Comparison of ENCODE assay signal across 28 mouse cellular contexts in genomic region chr13:115856632-115857031, GRCm38 (mm10).
"Had no signal": no experiment of that assay in that cellular context is flagged by ENCODE, and none has a peak within 500 bp of the region (broad histone marks: within the 10 kb centered on the region; RNA-seq: fewer than 3 reads in every experiment).

No protein-coding gene starts in this region.

- ATAC-seq: forebrain, embryonic 13.5 days; forebrain, embryonic 14.5 days; forebrain, embryonic 15.5 days; forebrain, embryonic 16.5 days; forebrain, postnatal 0 days had no signal

- H3K4me2 ChIP-seq: embryonic facial prominence, embryonic 12.5 days; embryonic facial prominence, embryonic 13.5 days; embryonic facial prominence, embryonic 15.5 days; forebrain, embryonic 12.5 days; forebrain, embryonic 13.5 days; forebrain, embryonic 15.5 days had no signal

- H3K9ac ChIP-seq: embryonic facial prominence, embryonic 12.5 days; embryonic facial prominence, embryonic 13.5 days; embryonic facial prominence, embryonic 15.5 days; forebrain, embryonic 12.5 days; forebrain, embryonic 13.5 days; forebrain, embryonic 15.5 days; forebrain, postnatal 0 days had no signal

- H3K9me3 ChIP-seq: embryonic facial prominence, embryonic 10.5 days; embryonic facial prominence, embryonic 12.5 days; embryonic facial prominence, embryonic 13.5 days; embryonic facial prominence, embryonic 15.5 days; forebrain, embryonic 10.5 days; forebrain, embryonic 12.5 days; forebrain, embryonic 13.5 days; forebrain, embryonic 15.5 days had no signal

- DNase-seq: cerebellum, adult 2 months; cerebellum, adult 8-10 months; cerebellum, adult 9-10 months; cerebellum, adult 9-11 months; cerebellum, postnatal 10 days; cerebellum, postnatal 14 days; cerebellum, postnatal 25 days; cerebellum, postnatal 36 days; embryo, embryonic 11 days; forebrain, postnatal 0 days; gastrocnemius, adult 2 months; gastrocnemius, postnatal 10 days; gastrocnemius, postnatal 14 days; gastrocnemius, postnatal 25 days; gastrocnemius, postnatal 36 days; heart, adult 11 months; heart, adult 18-20 months had no signal

- H3K4me1 ChIP-seq: embryonic facial prominence, embryonic 12.5 days; embryonic facial prominence, embryonic 13.5 days; embryonic facial prominence, embryonic 15.5 days; forebrain, embryonic 10.5 days; forebrain, embryonic 12.5 days; forebrain, embryonic 13.5 days; forebrain, embryonic 15.5 days had no signal

- H3K27ac ChIP-seq: embryonic facial prominence, embryonic 10.5 days; embryonic facial prominence, embryonic 12.5 days; embryonic facial prominence, embryonic 13.5 days; embryonic facial prominence, embryonic 15.5 days; forebrain, embryonic 10.5 days; forebrain, embryonic 12.5 days; forebrain, embryonic 13.5 days; forebrain, embryonic 15.5 days; gastrocnemius, adult 2 months had no signal

- H3K27me3 ChIP-seq: embryonic facial prominence, embryonic 12.5 days; embryonic facial prominence, embryonic 13.5 days; embryonic facial prominence, embryonic 15.5 days; forebrain, embryonic 12.5 days; forebrain, embryonic 13.5 days; forebrain, embryonic 15.5 days had no signal

- H3K4me3 ChIP-seq: embryonic facial prominence, embryonic 10.5 days; embryonic facial prominence, embryonic 12.5 days; embryonic facial prominence, embryonic 13.5 days; embryonic facial prominence, embryonic 15.5 days; erythroblast, embryonic 14.5 days; forebrain, embryonic 10.5 days; forebrain, embryonic 12.5 days; forebrain, embryonic 13.5 days; forebrain, embryonic 15.5 days; gastrocnemius, adult 2 months had no signal

- H3K36me3 ChIP-seq: embryonic facial prominence, embryonic 10.5 days; embryonic facial prominence, embryonic 12.5 days; embryonic facial prominence, embryonic 13.5 days; embryonic facial prominence, embryonic 15.5 days; forebrain, embryonic 10.5 days; forebrain, embryonic 12.5 days; forebrain, embryonic 15.5 days had no signal
